Mouse (Mus musculus): ENCODE measurements around the gene Cables2. TPM values are rescaled to one million over a fixed set of nuclear protein-coding genes. Genes with fewer than 3 reads are reported as not detected.

Cables2 gene
- 17.7 and 22.9 TPM in 2 replicates for polyA plus RNA-seq (2014; fragmentation: Nextera tagmentation; extraction: Ambion mirVana)

DNA sequence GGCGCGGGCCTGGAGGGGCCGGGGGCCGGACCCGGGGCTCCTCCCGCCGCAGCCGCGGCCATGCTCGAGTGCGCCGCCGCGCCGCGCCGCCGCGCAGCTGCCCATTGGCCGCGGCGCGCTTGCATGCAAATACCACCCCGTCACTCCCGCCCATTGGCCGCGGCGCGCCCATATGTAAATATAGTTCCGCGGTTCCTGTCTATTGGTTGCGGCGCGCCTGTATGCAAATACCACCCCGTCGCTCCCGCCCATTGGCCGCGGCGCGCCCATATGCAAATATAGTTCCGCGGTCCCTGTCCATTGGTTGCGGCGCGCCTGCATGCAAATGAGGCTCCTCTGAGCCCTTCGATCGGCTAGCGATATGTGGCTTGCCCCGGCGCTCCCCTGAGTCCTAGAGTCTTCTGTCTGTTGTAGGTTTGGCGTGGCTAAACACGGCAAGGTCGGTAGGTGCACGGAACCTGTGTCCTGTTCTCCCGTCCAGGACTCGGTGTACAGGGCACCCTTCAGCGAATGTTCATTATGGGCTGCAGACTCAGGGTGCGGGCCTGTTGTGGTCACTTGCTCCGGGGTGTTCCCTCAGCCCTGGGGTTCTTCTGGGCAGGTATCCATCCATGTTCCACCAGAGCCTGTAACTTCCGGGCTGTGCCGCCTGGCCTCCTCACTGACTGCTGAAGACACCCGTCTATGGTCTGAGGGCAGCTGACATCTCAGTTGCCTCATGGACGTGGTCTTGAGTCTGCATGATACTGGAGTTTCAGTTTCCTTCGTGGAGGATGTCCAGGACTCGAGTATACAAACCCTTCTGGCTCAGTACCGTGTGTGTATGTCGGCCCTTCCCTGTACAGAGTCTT, at the start of gene Cables2:
Cables2 (minus strand) TSS at position 103 of the 851 bp plus-strand sequence.
- peak within 1 kb of the TSS; percentile 49; the same call in 1 of the 2 replicates for H3K27ac ChIP-seq (ENCODE audit: low read depth, low read length)
- peaks cover 8% of the 10 kb centered on the region for H3K4me1 ChIP-seq (ENCODE audit: control insufficient read depth, insufficient read depth, low read length)
- H3K9ac ChIP-seq (ENCODE audit: low read length), result peak within 1 kb of the TSS; percentile 91
- H3K27me3 ChIP-seq (ENCODE audit: control insufficient read depth, insufficient read depth, low read length), result no peaks in the 10 kb centered on the region
- H3K4me2 ChIP-seq (ENCODE audit: low read depth), result peak within 1 kb of the TSS; percentile 94
- H3K9me3 ChIP-seq (ENCODE audit: control insufficient read depth, low read length), result no peaks in the 10 kb centered on the region
- ATAC-seq (ENCODE audit: insufficient read depth, low FRiP score, low TSS enrichment) (peak; percentile 94), DNase-seq (ENCODE audit: low spot score) (peak; percentile 98)
- peak within 1 kb of the TSS; percentile 87 for H3K4me3 ChIP-seq (ENCODE audit: low read depth, low read length)
- 8% methylated on average over 65 of the region's 68 CpGs for WGBS
- no peaks in the 10 kb centered on the region; the same call in 1 of the 2 replicates for H3K36me3 ChIP-seq (ENCODE audit: control insufficient read depth, insufficient read depth, low read length)

DNA sequence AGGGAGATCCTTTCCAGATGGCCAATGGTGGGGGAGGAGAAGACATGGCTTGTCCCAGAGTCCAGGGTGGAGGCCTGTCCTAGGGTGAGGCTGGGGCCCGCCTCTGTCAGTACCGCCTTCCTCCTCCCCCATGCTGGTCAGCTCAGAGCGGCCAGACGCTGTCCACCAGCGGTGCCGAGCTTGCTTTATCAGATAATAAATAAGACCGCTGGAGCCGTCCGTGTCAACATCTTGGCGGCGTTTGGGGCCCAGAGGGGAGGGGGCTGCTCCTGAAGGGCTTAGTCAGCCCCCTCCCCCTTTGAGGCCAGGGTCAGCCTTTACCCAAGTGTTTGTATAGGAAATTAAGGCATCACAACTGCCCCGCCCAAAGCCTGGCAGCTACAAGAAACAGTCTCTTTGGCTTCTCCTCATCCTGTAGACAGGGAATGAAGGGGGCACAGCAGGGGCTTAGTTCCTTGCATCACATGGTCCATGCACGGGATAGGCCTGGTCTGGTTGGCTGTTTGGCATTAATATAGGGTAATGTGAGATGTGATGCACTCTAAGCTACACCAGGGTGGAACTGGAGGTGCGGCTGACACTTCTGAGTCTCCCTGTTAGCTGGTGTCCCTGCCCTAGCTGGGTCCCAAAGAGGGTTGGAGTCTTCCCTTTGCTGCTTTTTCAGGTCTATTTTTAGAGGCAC, 49.5 kb upstream of the Cables2 start:
- ATAC-seq (ENCODE audit: insufficient read depth, low FRiP score, low TSS enrichment), result no peak
- WGBS, result 38% methylated on average over 13 of the region's 14 CpGs
- DNase-seq (ENCODE audit: low spot score), result no peak
- Histone ChIP-seq H3K27ac (ENCODE audit: low read depth, low read length) (no peak overlapping the region), H3K36me3 (ENCODE audit: control insufficient read depth, insufficient read depth, low read length) (no peaks in the 10 kb centered on the region), H3K4me1 (ENCODE audit: control insufficient read depth, insufficient read depth, low read length) (peaks cover 3% of the 10 kb centered on the region; the same call in 1 of the 2 replicates), H3K4me3 (ENCODE audit: low read depth, low read length) (no peak overlapping the region), H3K9me3 (ENCODE audit: control insufficient read depth, low read length) (no peaks in the 10 kb centered on the region), H3K9ac (ENCODE audit: low read length) (no peak overlapping the region), H3K4me2 (ENCODE audit: low read depth) (no peak overlapping the region), H3K27me3 (ENCODE audit: control insufficient read depth, insufficient read depth, low read length) (no peaks in the 10 kb centered on the region)

DNA sequence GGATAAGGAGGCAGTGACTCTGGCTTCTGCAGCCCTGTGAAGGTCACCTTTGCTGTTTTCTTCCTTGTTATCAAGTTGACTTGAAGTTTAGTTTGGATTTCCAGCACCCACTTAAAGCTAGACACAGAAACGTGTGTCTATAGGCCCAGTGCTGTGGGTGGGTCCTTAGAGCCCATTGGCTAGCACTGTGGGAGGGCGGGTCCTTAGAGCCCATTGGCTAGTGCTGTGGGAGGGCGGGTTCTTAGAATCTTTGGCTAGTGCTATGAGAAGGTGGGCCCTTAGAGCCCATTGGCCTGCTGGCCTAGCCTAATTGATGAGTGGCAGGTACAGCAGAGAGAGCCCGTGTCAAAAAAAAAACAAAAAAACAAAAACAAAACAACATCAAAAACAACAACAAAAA, 46.9 kb upstream of the Cables2 start:
- Histone ChIP-seq H3K36me3 (ENCODE audit: control insufficient read depth, insufficient read depth, low read length) (no peaks in the 10 kb centered on the region), H3K4me3 (ENCODE audit: low read depth, low read length) (no peak overlapping the region), H3K27ac (ENCODE audit: low read depth, low read length) (no peak overlapping the region), H3K4me1 (ENCODE audit: control insufficient read depth, insufficient read depth, low read length) (peaks cover 3% of the 10 kb centered on the region; the same call in 1 of the 2 replicates), H3K4me2 (ENCODE audit: low read depth) (no peak overlapping the region), H3K9me3 (ENCODE audit: control insufficient read depth, low read length) (no peaks in the 10 kb centered on the region), H3K27me3 (ENCODE audit: control insufficient read depth, insufficient read depth, low read length) (no peaks in the 10 kb centered on the region), H3K9ac (ENCODE audit: low read length) (no peak overlapping the region)
- no peak for ATAC-seq (ENCODE audit: insufficient read depth, low FRiP score, low TSS enrichment)
- no peak for DNase-seq (ENCODE audit: low spot score)
- WGBS, result 70% methylated on average over 4 of the region's 4 CpGs

DNA sequence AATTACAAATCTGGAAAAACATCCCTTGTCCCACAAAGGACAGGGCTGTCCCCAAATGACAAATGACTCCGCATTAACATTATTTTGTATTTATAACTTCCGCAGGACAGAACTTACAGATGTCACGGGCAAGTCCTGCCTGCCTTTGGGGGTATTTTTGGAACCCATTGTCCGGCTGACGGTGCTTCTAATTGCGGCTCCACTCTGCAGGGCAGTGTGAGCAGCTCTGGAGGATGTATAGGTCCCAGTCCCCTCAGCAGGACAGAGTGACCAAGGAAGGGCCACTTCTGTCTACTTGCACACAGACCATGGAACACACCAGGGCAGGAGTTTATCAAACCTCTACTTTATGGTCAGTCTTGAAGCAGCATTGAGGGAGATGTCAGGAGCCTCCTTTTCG, 44.3 kb upstream of the Cables2 start:
- WGBS, result 69% methylated on average over 7 of the region's 7 CpGs
- no peak for ATAC-seq (ENCODE audit: insufficient read depth, low FRiP score, low TSS enrichment)

DNA sequence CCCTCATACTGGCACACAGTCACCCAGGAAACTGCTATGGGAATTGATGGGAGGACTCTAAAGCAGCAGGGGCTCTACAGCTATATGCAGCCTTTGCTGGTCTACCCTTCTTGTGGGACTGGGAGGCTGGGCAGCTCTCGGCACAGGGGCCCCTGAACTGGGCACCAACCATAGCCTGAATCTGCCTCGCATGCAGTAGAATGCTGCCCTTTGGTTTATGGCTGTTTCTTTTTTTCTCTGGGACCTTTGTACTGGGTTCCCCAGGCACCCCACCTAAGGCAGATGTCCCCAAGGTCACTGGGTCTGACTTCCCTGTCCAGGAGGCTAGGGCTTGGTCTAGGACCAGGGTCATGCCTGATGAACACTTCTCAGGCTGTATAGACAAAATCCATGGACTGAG, 41.0 kb upstream of the Cables2 start:
- ATAC-seq (ENCODE audit: insufficient read depth, low FRiP score, low TSS enrichment), result no peak
- no peak overlapping the region for H3K4me2 ChIP-seq (ENCODE audit: low read depth)
- no peaks in the 10 kb centered on the region for H3K4me1 ChIP-seq (ENCODE audit: control insufficient read depth, insufficient read depth, low read length)
- H3K4me3 ChIP-seq (ENCODE audit: low read depth, low read length), result no peak overlapping the region
- WGBS, result 93% methylated on average over 2 of the region's 2 CpGs
- no peaks in the 10 kb centered on the region for H3K36me3 ChIP-seq (ENCODE audit: control insufficient read depth, insufficient read depth, low read length)
- no peak overlapping the region for H3K9ac ChIP-seq (ENCODE audit: low read length)
- H3K27ac ChIP-seq (ENCODE audit: low read depth, low read length), result no peak overlapping the region
- no peaks in the 10 kb centered on the region for H3K9me3 ChIP-seq (ENCODE audit: control insufficient read depth, low read length)
- DNase-seq (ENCODE audit: low spot score), result no peak
- H3K27me3 ChIP-seq (ENCODE audit: control insufficient read depth, insufficient read depth, low read length), result no peaks in the 10 kb centered on the region

More for the DNA sequence above, 44.3 kb upstream of the Cables2 start:
- H3K27me3 ChIP-seq (ENCODE audit: control insufficient read depth, insufficient read depth, low read length), result no peaks in the 10 kb centered on the region
- H3K9ac ChIP-seq (ENCODE audit: low read length), result no peak overlapping the region
- H3K36me3 ChIP-seq (ENCODE audit: control insufficient read depth, insufficient read depth, low read length), result no peaks in the 10 kb centered on the region
- no peak overlapping the region for H3K4me3 ChIP-seq (ENCODE audit: low read depth, low read length)
- no peak overlapping the region for H3K4me2 ChIP-seq (ENCODE audit: low read depth)
- no peak for DNase-seq (ENCODE audit: low spot score)
- H3K4me1 ChIP-seq (ENCODE audit: control insufficient read depth, insufficient read depth, low read length), result no peaks in the 10 kb centered on the region; the same call in 1 of the 2 replicates
- no peaks in the 10 kb centered on the region for H3K9me3 ChIP-seq (ENCODE audit: control insufficient read depth, low read length)
- H3K27ac ChIP-seq (ENCODE audit: low read depth, low read length), result no peak overlapping the region

DNA sequence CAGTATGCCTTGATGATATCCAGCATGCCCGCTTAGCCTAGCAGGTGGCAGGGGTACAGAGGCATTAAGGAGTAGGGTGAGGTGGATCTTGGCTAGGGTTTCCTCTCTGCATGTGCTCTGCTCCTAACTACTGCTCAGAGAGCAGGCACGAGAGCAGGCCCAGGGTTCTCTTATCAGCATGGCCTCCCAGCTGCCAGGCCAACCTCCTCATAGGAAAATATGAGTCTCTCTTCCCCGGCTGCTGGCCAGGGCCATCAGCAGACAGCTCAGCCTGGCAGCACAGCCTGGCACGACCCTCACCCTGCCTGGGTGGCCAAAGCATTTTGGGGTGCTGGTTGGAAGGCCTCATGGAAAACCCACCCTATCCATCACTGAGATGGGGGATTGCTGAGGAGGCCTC, 37.9 kb upstream of the Cables2 start:
- H3K9me3 ChIP-seq (ENCODE audit: control insufficient read depth, low read length), result no peaks in the 10 kb centered on the region
- H3K27me3 ChIP-seq (ENCODE audit: control insufficient read depth, insufficient read depth, low read length), result no peaks in the 10 kb centered on the region
- ATAC-seq (ENCODE audit: insufficient read depth, low FRiP score, low TSS enrichment) (no peak), DNase-seq (ENCODE audit: low spot score) (no peak)
- no peak overlapping the region for H3K4me2 ChIP-seq (ENCODE audit: low read depth)
- H3K4me1 ChIP-seq (ENCODE audit: control insufficient read depth, insufficient read depth, low read length), result no peaks in the 10 kb centered on the region
- H3K9ac ChIP-seq (ENCODE audit: low read length), result no peak overlapping the region
- H3K36me3 ChIP-seq (ENCODE audit: control insufficient read depth, insufficient read depth, low read length), result no peaks in the 10 kb centered on the region
- WGBS, result 75% methylated on average over 4 of the region's 4 CpGs
- no peak overlapping the region for H3K27ac ChIP-seq (ENCODE audit: low read depth, low read length)
- H3K4me3 ChIP-seq (ENCODE audit: low read depth, low read length), result no peak overlapping the region

DNA sequence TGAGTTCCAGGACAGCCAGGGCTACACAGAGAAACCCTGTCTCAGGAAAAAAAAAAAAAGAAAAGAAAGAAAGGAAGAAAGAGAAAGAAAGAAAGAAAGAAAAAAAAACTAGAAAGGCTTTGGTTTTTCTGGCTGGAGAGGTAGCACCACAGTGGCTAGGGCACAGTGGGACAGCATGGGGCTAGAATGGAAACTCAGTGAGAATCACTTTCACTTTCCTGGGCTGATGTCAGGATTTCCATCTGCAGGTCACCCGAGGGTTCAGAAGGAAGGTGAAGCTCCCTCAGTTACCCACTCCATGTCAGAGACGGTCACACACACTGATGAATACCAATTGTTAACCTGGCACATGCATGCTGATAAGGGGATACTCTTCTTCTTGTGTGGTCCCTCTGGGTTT, 34.4 kb upstream of the Cables2 start:
- Histone ChIP-seq H3K27ac (ENCODE audit: low read depth, low read length) (no peak overlapping the region), H3K27me3 (ENCODE audit: control insufficient read depth, insufficient read depth, low read length) (no peaks in the 10 kb centered on the region), H3K9ac (ENCODE audit: low read length) (no peak overlapping the region), H3K36me3 (ENCODE audit: control insufficient read depth, insufficient read depth, low read length) (no peaks in the 10 kb centered on the region), H3K4me3 (ENCODE audit: low read depth, low read length) (no peak overlapping the region), H3K4me1 (ENCODE audit: control insufficient read depth, insufficient read depth, low read length) (no peaks in the 10 kb centered on the region), H3K4me2 (ENCODE audit: low read depth) (no peak overlapping the region), H3K9me3 (ENCODE audit: control insufficient read depth, low read length) (no peaks in the 10 kb centered on the region)
- DNase-seq (ENCODE audit: low spot score) (no peak), ATAC-seq (ENCODE audit: insufficient read depth, low FRiP score, low TSS enrichment) (no peak)
- WGBS, result 68% methylated on average over 2 of the region's 2 CpGs

DNA sequence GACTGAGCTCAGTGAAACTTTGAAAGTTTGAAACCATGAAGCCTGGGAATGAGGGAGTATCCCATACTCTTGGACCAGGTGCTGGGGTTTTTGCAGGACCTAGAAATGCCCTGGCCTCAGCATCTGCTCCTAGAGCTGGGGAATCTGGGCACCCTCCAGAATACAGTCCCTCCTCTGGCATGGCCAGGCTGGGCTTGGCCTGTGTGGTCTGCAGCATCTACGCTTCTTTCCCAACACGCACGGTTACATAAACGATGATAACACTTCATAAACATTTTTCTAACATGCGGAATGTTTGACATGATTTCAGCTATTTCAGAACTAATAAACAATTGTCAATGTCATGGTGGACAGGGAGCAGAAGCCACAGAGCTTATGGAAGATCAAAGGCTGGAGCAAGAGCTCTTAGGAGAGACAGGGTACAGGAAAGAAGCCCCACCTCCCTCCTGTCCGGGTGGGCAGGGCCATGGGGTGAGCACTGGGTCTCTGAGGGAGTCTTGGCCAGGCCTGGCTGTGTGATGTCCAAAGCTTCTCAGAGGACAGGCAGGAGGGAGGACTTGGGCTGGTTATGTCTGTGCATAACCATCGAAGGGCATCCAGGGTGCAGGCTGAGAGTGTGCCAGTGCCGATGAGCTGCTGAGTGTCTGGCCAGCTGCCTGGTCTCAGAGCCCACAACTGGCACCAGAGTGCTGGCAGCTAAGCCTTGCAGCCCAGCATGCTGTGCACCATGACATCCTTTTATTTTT, 33.3 kb upstream of the Cables2 start:
- Histone ChIP-seq H3K27ac (ENCODE audit: low read depth, low read length) (no peak overlapping the region), H3K36me3 (ENCODE audit: control insufficient read depth, insufficient read depth, low read length) (no peaks in the 10 kb centered on the region), H3K4me1 (ENCODE audit: control insufficient read depth, insufficient read depth, low read length) (no peaks in the 10 kb centered on the region), H3K9ac (ENCODE audit: low read length) (no peak overlapping the region), H3K4me3 (ENCODE audit: low read depth, low read length) (no peak overlapping the region), H3K4me2 (ENCODE audit: low read depth) (no peak overlapping the region), H3K27me3 (ENCODE audit: control insufficient read depth, insufficient read depth, low read length) (no peaks in the 10 kb centered on the region), H3K9me3 (ENCODE audit: control insufficient read depth, low read length) (no peaks in the 10 kb centered on the region)
- WGBS, result 90% methylated on average over 8 of the region's 8 CpGs
- ATAC-seq (ENCODE audit: insufficient read depth, low FRiP score, low TSS enrichment), result no peak
- no peak for DNase-seq (ENCODE audit: low spot score)
